Mouse (Mus musculus) right cerebral cortex, postnatal 4 days (tissue): ENCODE data around the gene Adgrl2.

Experiments used
- DNase-seq: peaks from one replicate; pipeline ENCODE4 v3.0.0-alpha.2; 2022

The Adgrl2 gene

GRCm38 (mm10) chr3:148971893-148972596 is 18.3 kb downstream of the Adgrl2 start:
- DNase-seq, result no peak

- DNase-seq, result no peak
These were observed 25.3 kb downstream of the Adgrl2 start for GRCm38 (mm10) chr3:148964991-148965605.

- DNase-seq, result no peak
These were observed 26.8 kb downstream of the Adgrl2 start for GRCm38 (mm10) chr3:148963381-148964044.

- no peak for DNase-seq
These were observed 28.7 kb downstream of the Adgrl2 start for GRCm38 (mm10) chr3:148961611-148962010.

- DNase-seq, result no peak
These were observed 29.5 kb downstream of the Adgrl2 start for GRCm38 (mm10) chr3:148960751-148961289.

- no peak for DNase-seq
These were observed 30.1 kb downstream of the Adgrl2 start for GRCm38 (mm10) chr3:148960215-148960614.

GRCm38 (mm10) chr3:148959327-148960025 is 30.9 kb downstream of the Adgrl2 start:
- no peak for DNase-seq

GRCm38 (mm10) chr3:148958714-148959113 is 31.6 kb downstream of the Adgrl2 start:
- DNase-seq, result no peak

GRCm38 (mm10) chr3:148958185-148958584 is 32.2 kb downstream of the Adgrl2 start:
- DNase-seq, result no peak

- peak; percentile 44 for DNase-seq
These were observed 33.5 kb downstream of the Adgrl2 start for GRCm38 (mm10) chr3:148956887-148957286.

- no peak for DNase-seq
These were observed 40.6 kb downstream of the Adgrl2 start for GRCm38 (mm10) chr3:148949796-148950195.

GRCm38 (mm10) chr3:148947805-148948405 is 42.5 kb downstream of the Adgrl2 start:
- no peak for DNase-seq

- DNase-seq, result no peak
These were observed 43.1 kb downstream of the Adgrl2 start for GRCm38 (mm10) chr3:148947266-148947665.

GRCm38 (mm10) chr3:148945534-148945933 is 44.8 kb downstream of the Adgrl2 start:
- DNase-seq, result no peak

- DNase-seq, result peak; percentile 29
These were observed 50.9 kb downstream of the Adgrl2 start for GRCm38 (mm10) chr3:148939457-148939856.

- no peak for DNase-seq
These were observed 55.3 kb downstream of the Adgrl2 start for GRCm38 (mm10) chr3:148935056-148935455.

GRCm38 (mm10) chr3:148934279-148934678 is 56.1 kb downstream of the Adgrl2 start:
- no peak for DNase-seq

- no peak for DNase-seq
These were observed 57.2 kb downstream of the Adgrl2 start for GRCm38 (mm10) chr3:148933160-148933559.

- DNase-seq, result no peak
These were observed 59.4 kb downstream of the Adgrl2 start for GRCm38 (mm10) chr3:148930913-148931312.

- no peak for DNase-seq
These were observed 64.0 kb downstream of the Adgrl2 start for GRCm38 (mm10) chr3:148926330-148926729.

- peak; percentile 69 for DNase-seq
These were observed 67.7 kb downstream of the Adgrl2 start for GRCm38 (mm10) chr3:148922618-148923095.

- DNase-seq, result no peak
These were observed 68.3 kb downstream of the Adgrl2 start for GRCm38 (mm10) chr3:148921966-148922587.
